Mouse (Mus musculus) ovary, postnatal 36 days (tissue): Measurements from ENCODE around the gene Wnt3.

ENCODE experiments used
- DNase-seq: peaks from one replicate; pipeline ENCODE4 v3.0.0; 2022; ENCODE audit warnings: low spot score, mixed read lengths

The Wnt3 gene

GRCm38 (mm10) chr11:103848287-103848686 lies 74.3 kb downstream of the Wnt3 start:
- DNase-seq, result no peak

DNA sequence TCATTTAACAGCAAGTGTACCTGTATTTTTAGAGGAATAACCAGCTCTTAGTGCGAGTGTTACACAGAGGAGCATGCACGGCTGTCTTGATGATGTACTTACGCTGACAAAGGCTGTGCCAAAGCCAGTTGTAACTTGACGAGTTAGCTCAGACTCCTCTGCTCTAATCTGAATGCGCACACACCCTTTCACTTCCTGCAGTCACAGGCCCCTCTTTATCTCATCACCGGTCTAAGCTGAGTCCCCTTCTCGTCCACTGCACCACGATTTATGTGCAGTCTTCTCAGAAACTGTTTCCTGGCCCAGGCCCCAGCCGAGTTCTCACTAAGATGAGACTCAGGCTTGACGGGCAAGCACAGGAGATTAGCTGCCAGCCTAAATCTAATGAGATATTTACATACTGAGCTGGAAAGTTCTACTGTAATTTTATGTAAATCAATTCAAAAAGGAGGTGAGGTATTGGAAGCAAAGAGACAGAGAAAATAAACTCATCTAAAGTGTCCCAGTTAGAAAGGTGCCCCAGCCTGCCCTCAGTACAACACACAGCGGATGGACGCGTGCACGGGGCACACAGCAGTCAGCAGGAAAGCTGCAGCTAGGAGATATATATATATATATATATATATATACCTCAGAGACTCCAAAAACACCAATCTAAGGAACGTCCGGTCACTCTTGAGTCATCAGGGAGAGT lies 78.8 kb downstream of the Wnt3 start:
- DNase-seq, result no peak

GRCm38 (mm10) chr11:103853284-103853920 lies 79.5 kb downstream of the Wnt3 start:
- DNase-seq, result no peak

DNA sequence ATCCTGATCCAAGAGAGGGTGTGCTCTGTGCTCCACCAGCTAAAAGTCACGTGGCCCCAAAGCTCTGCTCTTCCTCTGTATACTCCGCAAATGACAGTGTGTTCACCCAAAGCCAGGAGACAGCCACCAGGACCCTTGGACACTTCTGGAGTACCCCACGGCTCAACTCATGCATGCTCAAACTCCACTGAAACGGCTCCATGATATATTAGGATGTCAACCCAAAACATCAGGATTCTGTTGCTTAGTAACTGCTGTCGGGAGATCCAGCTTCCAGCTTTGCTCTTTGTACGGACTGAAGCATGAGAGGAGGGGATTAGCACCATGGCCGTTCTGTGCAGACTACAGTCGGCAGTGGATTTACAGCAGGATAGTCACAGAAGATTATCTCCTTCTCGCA lies 80.3 kb downstream of the Wnt3 start:
- DNase-seq, result no peak

DNA sequence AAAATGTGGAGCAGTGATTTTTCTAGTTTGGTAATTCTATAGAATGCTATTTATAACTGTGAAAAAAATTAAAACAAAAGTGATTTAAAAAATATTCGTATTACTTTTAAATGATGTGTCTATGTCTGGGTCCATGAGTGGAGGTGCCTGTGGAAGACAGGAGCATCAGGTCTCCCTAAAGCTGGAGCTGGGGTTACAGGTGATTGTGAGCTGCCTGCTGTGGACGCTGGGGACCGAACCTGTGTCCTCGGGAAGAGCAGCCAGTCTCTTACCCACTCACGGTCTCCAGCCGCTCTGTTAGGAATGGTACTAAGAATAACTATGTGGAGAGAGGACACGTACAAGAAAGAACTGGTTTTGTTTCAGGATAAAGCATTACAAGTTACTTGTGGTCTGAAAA lies 82.7 kb downstream of the Wnt3 start:
- DNase-seq, result no peak

- no peak for DNase-seq
Observed at GRCm38 (mm10) chr11:103858760-103859159, 84.8 kb downstream of the Wnt3 start.

- no peak for DNase-seq
Observed at GRCm38 (mm10) chr11:103859933-103860610, 86.1 kb downstream of the Wnt3 start.

DNA sequence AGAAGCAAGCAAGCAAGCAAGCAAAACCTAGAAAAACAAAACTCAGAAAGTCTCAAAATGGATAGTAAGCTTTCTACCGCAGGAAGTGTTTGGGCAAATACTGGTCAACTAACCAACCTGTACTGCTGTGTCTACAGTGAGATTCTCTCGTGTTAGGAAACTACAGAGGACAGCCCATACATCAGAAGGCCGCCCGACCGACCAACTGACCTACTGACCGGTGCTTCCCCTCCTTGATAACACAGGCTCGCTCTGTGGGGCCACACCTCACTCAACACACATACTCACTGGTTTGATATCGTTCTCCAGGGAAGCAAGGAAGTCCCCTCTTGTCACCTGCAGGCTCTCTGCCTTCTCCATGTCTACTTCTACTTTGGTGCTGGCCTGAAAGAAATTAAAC lies 89.0 kb downstream of the Wnt3 start:
- DNase-seq, result no peak

DNA sequence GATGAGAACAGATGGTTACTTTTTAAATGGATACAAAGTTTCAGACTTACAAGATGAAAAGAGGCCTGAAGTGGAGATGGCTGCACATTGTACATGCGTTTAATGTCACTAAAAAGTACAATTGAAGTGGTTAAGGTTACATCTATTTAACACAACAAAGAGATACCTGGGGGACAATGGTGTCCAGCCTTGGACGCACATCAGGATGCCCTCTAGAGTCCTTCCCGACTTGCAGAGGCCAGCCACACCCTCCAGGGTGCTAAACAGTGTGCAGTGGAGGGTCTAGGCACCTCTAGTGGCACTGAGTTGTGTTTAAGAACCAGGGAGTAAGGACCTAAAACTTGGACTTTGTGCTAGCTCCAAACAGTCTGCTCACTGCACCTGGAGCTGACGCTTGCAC lies 90.5 kb downstream of the Wnt3 start:
- DNase-seq, result no peak

GRCm38 (mm10) chr11:103865346-103865745 lies 91.4 kb downstream of the Wnt3 start:
- DNase-seq, result no peak
